Mouse (Mus musculus): Measurements from ENCODE around the gene BC016579. TPM values are rescaled to one million over a fixed set of nuclear protein-coding genes. Genes with fewer than 3 reads are reported as not detected.

The BC016579 gene
- polyA plus RNA-seq, 1 experiment = 0.08 TPM

GRCm38 (mm10) chr16:45635826-45636225 lies 18.0 kb downstream of the BC016579 start:
- Histone ChIP-seq H3K4me3 (ENCODE audit: control insufficient read depth, insufficient read depth, low read length) (no peak overlapping the region), H3K4me1 (replicated peaks; ENCODE audit: control insufficient read depth, insufficient read depth, low read length) (no peaks in the 10 kb centered on the region), H3K27me3 (ENCODE audit: control insufficient read depth, insufficient read depth, low read length) (no peaks in the 10 kb centered on the region), H3K36me3 (ENCODE audit: control insufficient read depth, insufficient read depth, low read length) (no peaks in the 10 kb centered on the region), H3K27ac (ENCODE audit: control insufficient read depth, insufficient read depth, low read length) (no peak overlapping the region)
- no peak for DNase-seq
- TF ChIP-seq POLR2A (IDR thresholded peaks at IDR 0.05; ENCODE audit: control insufficient read depth, extremely low read depth, insufficient read depth, low read length, poor library complexity) = no peak
- no peak for TF ChIP-seq CTCF (IDR thresholded peaks at IDR 0.05; ENCODE audit: borderline replicate concordance, control insufficient read depth, extremely low read depth, insufficient read depth, low read length, poor library complexity)
- WGBS = 95% methylated on average over 2 of the region's 2 CpGs

GRCm38 (mm10) chr16:45632420-45632819 lies 21.4 kb downstream of the BC016579 start:
- H3K36me3 ChIP-seq (ENCODE audit: control insufficient read depth, insufficient read depth, low read length) = no peaks in the 10 kb centered on the region
- H3K27ac ChIP-seq (ENCODE audit: control insufficient read depth, insufficient read depth, low read length) = no peak overlapping the region
- 94% methylated on average over 4 of the region's 4 CpGs for WGBS
- no peak overlapping the region for H3K4me3 ChIP-seq (ENCODE audit: control insufficient read depth, insufficient read depth, low read length)
- TF ChIP-seq CTCF (IDR thresholded peaks at IDR 0.05; ENCODE audit: borderline replicate concordance, control insufficient read depth, extremely low read depth, insufficient read depth, low read length, poor library complexity) = no peak
- no peak for TF ChIP-seq POLR2A (IDR thresholded peaks at IDR 0.05; ENCODE audit: control insufficient read depth, extremely low read depth, insufficient read depth, low read length, poor library complexity)
- no peak for DNase-seq
- peaks cover 4% of the 10 kb centered on the region; the same call in 1 of the 2 replicates for H3K4me1 ChIP-seq (replicated peaks; ENCODE audit: control insufficient read depth, insufficient read depth, low read length)
- H3K27me3 ChIP-seq (ENCODE audit: control insufficient read depth, insufficient read depth, low read length) = no peaks in the 10 kb centered on the region

GRCm38 (mm10) chr16:45630347-45630960 lies 23.4 kb downstream of the BC016579 start:
- peak; percentile 65 for DNase-seq
- no peak for TF ChIP-seq POLR2A (IDR thresholded peaks at IDR 0.05; ENCODE audit: control insufficient read depth, extremely low read depth, insufficient read depth, low read length, poor library complexity)
- TF ChIP-seq CTCF (IDR thresholded peaks at IDR 0.05; ENCODE audit: borderline replicate concordance, control insufficient read depth, extremely low read depth, insufficient read depth, low read length, poor library complexity) = no peak
- peaks cover 4% of the 10 kb centered on the region; the same call in 1 of the 2 replicates for H3K4me1 ChIP-seq (replicated peaks; ENCODE audit: control insufficient read depth, insufficient read depth, low read length)
- no peaks in the 10 kb centered on the region for H3K36me3 ChIP-seq (ENCODE audit: control insufficient read depth, insufficient read depth, low read length)
- no peaks in the 10 kb centered on the region for H3K27me3 ChIP-seq (ENCODE audit: control insufficient read depth, insufficient read depth, low read length)
- H3K4me3 ChIP-seq (ENCODE audit: control insufficient read depth, insufficient read depth, low read length) = no peak overlapping the region
- no peak overlapping the region for H3K27ac ChIP-seq (ENCODE audit: control insufficient read depth, insufficient read depth, low read length)
- 65% methylated on average over 5 of the region's 5 CpGs for WGBS

GRCm38 (mm10) chr16:45629497-45630105 lies 24.3 kb downstream of the BC016579 start:
- DNase-seq = no peak
- H3K27me3 ChIP-seq (ENCODE audit: control insufficient read depth, insufficient read depth, low read length) = no peaks in the 10 kb centered on the region
- H3K27ac ChIP-seq (ENCODE audit: control insufficient read depth, insufficient read depth, low read length) = no peak overlapping the region
- H3K4me3 ChIP-seq (ENCODE audit: control insufficient read depth, insufficient read depth, low read length) = no peak overlapping the region
- WGBS = 95% methylated on average over 8 of the region's 8 CpGs
- no peaks in the 10 kb centered on the region for H3K36me3 ChIP-seq (ENCODE audit: control insufficient read depth, insufficient read depth, low read length)
- no peak for TF ChIP-seq CTCF (IDR thresholded peaks at IDR 0.05; ENCODE audit: borderline replicate concordance, control insufficient read depth, extremely low read depth, insufficient read depth, low read length, poor library complexity)
- TF ChIP-seq POLR2A (IDR thresholded peaks at IDR 0.05; ENCODE audit: control insufficient read depth, extremely low read depth, insufficient read depth, low read length, poor library complexity) = no peak
- peaks cover 7% of the 10 kb centered on the region for H3K4me1 ChIP-seq (replicated peaks; ENCODE audit: control insufficient read depth, insufficient read depth, low read length)

- WGBS = 21% methylated on average over 2 of the region's 2 CpGs
- no peak for DNase-seq
- no peak for TF ChIP-seq POLR2A (IDR thresholded peaks at IDR 0.05; ENCODE audit: control insufficient read depth, extremely low read depth, insufficient read depth, low read length, poor library complexity)
- no peak for TF ChIP-seq CTCF (IDR thresholded peaks at IDR 0.05; ENCODE audit: borderline replicate concordance, control insufficient read depth, extremely low read depth, insufficient read depth, low read length, poor library complexity)
- Histone ChIP-seq H3K4me1 (replicated peaks; ENCODE audit: control insufficient read depth, insufficient read depth, low read length) (peaks cover 9% of the 10 kb centered on the region), H3K36me3 (ENCODE audit: control insufficient read depth, insufficient read depth, low read length) (no peaks in the 10 kb centered on the region), H3K27me3 (ENCODE audit: control insufficient read depth, insufficient read depth, low read length) (no peaks in the 10 kb centered on the region), H3K4me3 (ENCODE audit: control insufficient read depth, insufficient read depth, low read length) (no peak overlapping the region), H3K27ac (ENCODE audit: control insufficient read depth, insufficient read depth, low read length) (no peak overlapping the region)
Measured at GRCm38 (mm10) chr16:45625342-45625741, 28.5 kb downstream of the BC016579 start.

GRCm38 (mm10) chr16:45624791-45625190 lies 29.1 kb downstream of the BC016579 start:
- Histone ChIP-seq H3K27me3 (ENCODE audit: control insufficient read depth, insufficient read depth, low read length) (no peaks in the 10 kb centered on the region), H3K27ac (ENCODE audit: control insufficient read depth, insufficient read depth, low read length) (no peak overlapping the region), H3K4me3 (ENCODE audit: control insufficient read depth, insufficient read depth, low read length) (no peak overlapping the region), H3K4me1 (replicated peaks; ENCODE audit: control insufficient read depth, insufficient read depth, low read length) (peaks cover 9% of the 10 kb centered on the region), H3K36me3 (ENCODE audit: control insufficient read depth, insufficient read depth, low read length) (no peaks in the 10 kb centered on the region)
- 15% methylated on average over 2 of the region's 2 CpGs for WGBS
- TF ChIP-seq CTCF (IDR thresholded peaks at IDR 0.05; ENCODE audit: borderline replicate concordance, control insufficient read depth, extremely low read depth, insufficient read depth, low read length, poor library complexity) = no peak
- TF ChIP-seq POLR2A (IDR thresholded peaks at IDR 0.05; ENCODE audit: control insufficient read depth, extremely low read depth, insufficient read depth, low read length, poor library complexity) = no peak
- no peak for DNase-seq

Measured in thymus, adult 2 months (tissue).